In the genomic region with DNA sequence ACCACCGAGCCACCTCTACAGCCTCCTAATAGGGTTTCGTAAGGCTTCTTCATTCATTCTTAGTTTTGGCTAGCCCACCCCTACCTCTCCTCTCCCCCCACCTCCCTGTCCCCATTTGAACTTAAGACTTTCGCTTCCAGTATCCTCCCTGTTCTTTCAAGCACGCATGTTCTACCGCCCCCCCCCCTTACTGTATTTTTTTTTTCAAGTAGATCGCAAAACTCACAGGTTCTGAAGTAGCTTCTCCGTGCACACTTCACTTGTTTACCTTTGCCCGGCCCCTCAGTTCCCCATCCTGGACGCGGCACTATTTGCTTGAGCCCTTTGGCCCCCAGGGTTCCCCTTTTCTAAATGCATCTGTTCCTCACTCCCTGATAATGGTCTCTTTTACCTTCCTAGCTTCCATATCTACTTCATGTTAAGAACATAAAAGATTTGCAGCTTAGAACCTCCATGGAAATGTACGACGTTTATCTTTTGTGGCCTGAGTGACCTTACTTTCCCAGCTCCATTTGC, we compare ENCODE assay signal across 31 mouse cellular contexts. TPM values are rescaled to one million over a fixed set of nuclear protein-coding genes. Genes with fewer than 3 reads are reported as not detected.
DNase-seq lines count a peak whose midpoint lies in the region; ATAC-seq and TF ChIP-seq lines count a peak whose summit lies in the region.
"Had no signal": no experiment of that assay in that cellular context is flagged by ENCODE, and none has a peak within 500 bp of the region (broad histone marks: within the 10 kb centered on the region; RNA-seq: fewer than 3 reads in every experiment).

No protein-coding gene starts in this region.

- H3K9me3 ChIP-seq in forebrain, embryonic 13.5 days (replicated peaks), result no peaks in the 10 kb centered on the region
- H3K9me3 ChIP-seq: hindbrain, embryonic 12.5 days; limb, embryonic 12.5 days; liver, embryonic 13.5 days; neural tube, embryonic 12.5 days had no signal

- H3K9ac ChIP-seq in forebrain, embryonic 13.5 days, result no peak overlapping the region
- H3K9ac ChIP-seq: hindbrain, embryonic 12.5 days; limb, embryonic 12.5 days; liver, embryonic 13.5 days; neural tube, embryonic 12.5 days had no signal

- H3K27me3 ChIP-seq in forebrain, embryonic 13.5 days, result no peaks in the 10 kb centered on the region
- H3K27me3 ChIP-seq in kidney, adult 2 months (replicated peaks; ENCODE audit: control insufficient read depth, insufficient read depth, low read length), result no peaks in the 10 kb centered on the region
- H3K27me3 ChIP-seq: hindbrain, embryonic 12.5 days; limb, embryonic 12.5 days; liver, embryonic 13.5 days; neural tube, embryonic 12.5 days had no signal

- 57% methylated on average over 12 of the region's 12 CpGs for WGBS in lung, adult 2 months
- WGBS in forebrain, embryonic 13.5 days, result 92% methylated on average over 12 of the region's 12 CpGs
- 80% methylated on average over 12 of the region's 12 CpGs for WGBS in kidney, adult 2 months

- H3K4me3 ChIP-seq in lung, adult 2 months (replicated peaks; ENCODE audit: extremely low read depth, low read depth, low read length), result no peak overlapping the region
- no peak overlapping the region for H3K4me3 ChIP-seq in forebrain, embryonic 13.5 days
- H3K4me3 ChIP-seq in kidney, adult 2 months (ENCODE audit: insufficient read depth, low read depth, low read length), result no peak overlapping the region
- H3K4me3 ChIP-seq: hindbrain, embryonic 12.5 days; left cerebral cortex, adult 2 months; limb, embryonic 12.5 days; liver, embryonic 13.5 days; myocyte; neural tube, embryonic 12.5 days had no signal

- ATAC-seq in common myeloid progenitor, adult 5-6 weeks (replicated peaks; ENCODE audit: low read depth, poor library complexity, severe bottlenecking), result 0 out of 2 replicates have a peak, but pooled peaks have one; percentile 11
- ATAC-seq in megakaryocyte, adult 5-6 weeks (ENCODE audit: poor library complexity, severe bottlenecking), result peak; percentile 28; the same call in 1 of the 2 replicates
- no peak for ATAC-seq in forebrain, embryonic 13.5 days
- ATAC-seq: forebrain, embryonic 14.5 days; intestine, embryonic 16.5 days; midbrain, embryonic 16.5 days had no signal

- no peaks in the 10 kb centered on the region for H3K36me3 ChIP-seq in forebrain, embryonic 13.5 days (ENCODE audit: poor library complexity, severe bottlenecking)
- no peaks in the 10 kb centered on the region for H3K36me3 ChIP-seq in kidney, adult 2 months (ENCODE audit: control insufficient read depth, insufficient read depth, low read length)
- H3K36me3 ChIP-seq: liver, embryonic 13.5 days; neural tube, embryonic 12.5 days had no signal

- peak; percentile 36 for DNase-seq in lung, postnatal 36 days
- DNase-seq in lung, adult 2 months, result no peak
- peak; percentile 53 to 64 for DNase-seq in B cell, adult 2 months
- DNase-seq in MN1 (ENCODE audit: low spot score), result no peak
- no peak for DNase-seq in kidney, adult 2 months
- DNase-seq: adrenal gland, adult 8-10 months; cerebellum, adult 11-12 months; cerebellum, postnatal 14 days; gastrocnemius, postnatal 25 days; heart, adult 18-20 months; heart, postnatal 36 days; kidney, adult 9 months; kidney, postnatal 14 days; liver, embryonic 13.5 days; lung, postnatal 4 days; right cerebral cortex, postnatal 4 days; thymus, adult 18-20 months; thymus, postnatal 25 days had no signal

- TF ChIP-seq POLR2A in lung, adult 2 months (IDR thresholded peaks at IDR 0.05; ENCODE audit: borderline replicate concordance, extremely low read depth, low read depth, low read length), result no peak
- TF ChIP-seq POLR2A in kidney, adult 2 months (IDR thresholded peaks at IDR 0.05; ENCODE audit: low read depth, low read length), result no peak

- H3K4me1 ChIP-seq in lung, adult 2 months (ENCODE audit: control insufficient read depth, insufficient read depth, low read length), result no peaks in the 10 kb centered on the region; the same call in 1 of the 2 replicates
- peaks cover 8% of the 10 kb centered on the region for H3K4me1 ChIP-seq in forebrain, embryonic 13.5 days
- H3K4me1 ChIP-seq in kidney, adult 2 months (ENCODE audit: control insufficient read depth, insufficient read depth, low read length), result peaks cover 25% of the 10 kb centered on the region; the same call in 1 of the 2 replicates

- H3K4me2 ChIP-seq in forebrain, embryonic 13.5 days, result no peak overlapping the region
- H3K4me2 ChIP-seq: heart, embryonic 11.5 days; hindbrain, embryonic 12.5 days; limb, embryonic 12.5 days; neural tube, embryonic 12.5 days had no signal

- no peak for TF ChIP-seq CTCF in lung, adult 2 months (IDR thresholded peaks at IDR 0.05; ENCODE audit: insufficient read depth, low read length)
- TF ChIP-seq CTCF in kidney, adult 2 months (conservative IDR thresholded peaks at IDR 0.05; ENCODE audit: insufficient read depth, insufficient read length, low read depth, low read length), result no peak

- no peak overlapping the region for H3K27ac ChIP-seq in forebrain, embryonic 13.5 days
- H3K27ac ChIP-seq in kidney, adult 2 months (ENCODE audit: insufficient read depth, low read depth, low read length), result no peak overlapping the region
- H3K27ac ChIP-seq: hindbrain, embryonic 12.5 days; left cerebral cortex, adult 2 months; limb, embryonic 12.5 days; liver, embryonic 13.5 days; neural tube, embryonic 12.5 days; stomach, postnatal 0 days had no signal

RNA-seq across cellular contexts. Expression of a gene that starts 6.5 kb away (rescaled TPM):
- 140 and 143 TPM in 2 replicates for polyA plus RNA-seq in lung, adult 2 months (2012; rRNA removed)
- 41.1 and 43.8 TPM in 2 replicates for total RNA-seq in common myeloid progenitor, adult 5-6 weeks (2017)
- 40.4 TPM in 2 replicates for total RNA-seq in megakaryocyte, adult 5-6 weeks (2015)
- 39.9 and 50.1 TPM in 2 replicates for total RNA-seq in megakaryocyte, adult 5-6 weeks (2017)
- 48.1 and 49.0 TPM in 2 replicates for polyA plus RNA-seq in forebrain, embryonic 13.5 days (2015; fragmentation: Nextera tagmentation; extraction: Ambion mirVana)
- 675 and 763 TPM in 2 replicates for polyA plus RNA-seq in kidney, adult 2 months (2012; rRNA removed)

RNA-seq across cellular contexts. Expression of a gene that starts 6.7 kb away (rescaled TPM):
- 53.1 and 60.8 TPM in 2 replicates for polyA plus RNA-seq in lung, adult 2 months (2012; rRNA removed)
- 55.1 and 57.4 TPM in 2 replicates for total RNA-seq in common myeloid progenitor, adult 5-6 weeks (2017)
- total RNA-seq in megakaryocyte, adult 5-6 weeks (2015), result 31.5 and 33.7 TPM in 2 replicates
- 19.4 and 20.9 TPM in 2 replicates for total RNA-seq in megakaryocyte, adult 5-6 weeks (2017)
- polyA plus RNA-seq in forebrain, embryonic 13.5 days (2015; fragmentation: Nextera tagmentation; extraction: Ambion mirVana), result 54.0 and 55.2 TPM in 2 replicates
- polyA plus RNA-seq in kidney, adult 2 months (2012; rRNA removed), result 64.9 and 70.1 TPM in 2 replicates

RNA-seq across cellular contexts. Expression of a gene that starts 22.7 kb away (rescaled TPM):
- 0.37 and 0.86 TPM in 2 replicates for polyA plus RNA-seq in lung, adult 2 months (2012; rRNA removed)
- 0.46 and 0.87 TPM in 2 replicates for total RNA-seq in common myeloid progenitor, adult 5-6 weeks (2017)
- total RNA-seq in megakaryocyte, adult 5-6 weeks (2015), result 0.68 and 0.91 TPM in 2 replicates
- not detected in 2 replicates for total RNA-seq in megakaryocyte, adult 5-6 weeks (2017)
- polyA plus RNA-seq in forebrain, embryonic 13.5 days (2015; fragmentation: Nextera tagmentation; extraction: Ambion mirVana), result 5.2 and 7.5 TPM in 2 replicates
- 0.27 and 0.48 TPM in 2 replicates for polyA plus RNA-seq in kidney, adult 2 months (2012; rRNA removed)
- total RNA-seq: gastrocnemius, postnatal 25 days; heart, postnatal 36 days had no signal

RNA-seq across cellular contexts. Expression of a gene that starts 25.8 kb away (rescaled TPM):
- polyA plus RNA-seq in lung, adult 2 months (2012; rRNA removed), result 15.5 and 15.8 TPM in 2 replicates
- 3.4 and 4.2 TPM in 2 replicates for total RNA-seq in common myeloid progenitor, adult 5-6 weeks (2017)
- 18.3 and 18.4 TPM in 2 replicates for total RNA-seq in megakaryocyte, adult 5-6 weeks (2015)
- 27.0 and 34.3 TPM in 2 replicates for total RNA-seq in megakaryocyte, adult 5-6 weeks (2017)
- polyA plus RNA-seq in forebrain, embryonic 13.5 days (2015; fragmentation: Nextera tagmentation; extraction: Ambion mirVana), result 0.67 and 0.69 TPM in 2 replicates
- 9.6 and 10.6 TPM in 2 replicates for polyA plus RNA-seq in kidney, adult 2 months (2012; rRNA removed)

RNA-seq across cellular contexts. Expression of a gene that starts 28.3 kb away (rescaled TPM):
- 51.7 and 53.4 TPM in 2 replicates for polyA plus RNA-seq in lung, adult 2 months (2012; rRNA removed)
- 39.3 and 60.3 TPM in 2 replicates for total RNA-seq in common myeloid progenitor, adult 5-6 weeks (2017)
- 24.8 and 32.0 TPM in 2 replicates for total RNA-seq in megakaryocyte, adult 5-6 weeks (2015)
- total RNA-seq in megakaryocyte, adult 5-6 weeks (2017), result 26.7 and 44.6 TPM in 2 replicates
- polyA plus RNA-seq in forebrain, embryonic 13.5 days (2015; fragmentation: Nextera tagmentation; extraction: Ambion mirVana), result 40.2 and 48.4 TPM in 2 replicates
- polyA plus RNA-seq in kidney, adult 2 months (2012; rRNA removed), result 63.1 and 70.4 TPM in 2 replicates

Comparison
In these comparisons a context has a peak if more than half of its experiments do, and no peak if none do; other contexts are left out.
1. DNase-seq: peak in lung, postnatal 36 days (single experiment) and B cell, adult 2 months (2 of 2); none in lung, adult 2 months (single experiment), MN1 (single experiment) and kidney, adult 2 months (single experiment).